ENCODE assay signal across 8 mouse cellular contexts in genomic region chr4:119172919-119173650, GRCm38 (mm10). TPM values are rescaled to one million over a fixed set of nuclear protein-coding genes. Genes with fewer than 3 reads are reported as not detected.
DNase-seq lines count a peak whose midpoint lies in the region; ATAC-seq and TF ChIP-seq lines count a peak whose summit lies in the region.

No protein-coding gene starts in this region.

- WGBS in heart, embryonic 12.5 days = 33% methylated on average over 18 of the region's 18 CpGs
- 47% methylated on average over 18 of the region's 18 CpGs for WGBS in limb, embryonic 11.5 days
- WGBS in neural tube, embryonic 14.5 days = 41% methylated on average over 18 of the region's 18 CpGs

- no peak for ATAC-seq in heart, embryonic 12.5 days (ENCODE audit: insufficient number of reproducible peaks, low FRiP score)
- ATAC-seq in erythroblast, adult 5-6 weeks (replicated peaks; ENCODE audit: low FRiP score, poor library complexity, severe bottlenecking) = peak; percentile 51
- ATAC-seq in limb, embryonic 11.5 days (ENCODE audit: insufficient number of reproducible peaks, low FRiP score, low TSS enrichment, low read depth) = no peak
- no peak for ATAC-seq in neural tube, embryonic 14.5 days (ENCODE audit: low read depth)
- no peak for ATAC-seq in monocyte, adult 5-6 weeks (replicated peaks; ENCODE audit: insufficient number of reproducible peaks, low FRiP score, low TSS enrichment, poor library complexity, severe bottlenecking)

- TF ChIP-seq CTCF in E14TG2a.4 (conservative IDR thresholded peaks at IDR 0.05; ENCODE audit: low read length) = no peak

- peak overlapping the region; percentile 70 for H3K27ac ChIP-seq in heart, embryonic 12.5 days (ENCODE audit: poor library complexity, severe bottlenecking)
- H3K27ac ChIP-seq in limb, embryonic 11.5 days (replicated peaks; ENCODE audit: low read depth, low read length) = no peak overlapping the region
- no peak overlapping the region for H3K27ac ChIP-seq in neural tube, embryonic 14.5 days (ENCODE audit: low read depth, low read length)

- no peaks in the 10 kb centered on the region for H3K9me3 ChIP-seq in heart, embryonic 12.5 days (replicated peaks)
- no peaks in the 10 kb centered on the region for H3K9me3 ChIP-seq in E14TG2a.4 (ENCODE audit: low read length)
- H3K9me3 ChIP-seq in limb, embryonic 11.5 days (ENCODE audit: control insufficient read depth, low read length) = no peaks in the 10 kb centered on the region
- H3K9me3 ChIP-seq in neural tube, embryonic 14.5 days (ENCODE audit: control insufficient read depth, low read length) = no peaks in the 10 kb centered on the region

- DNase-seq in heart, adult 8-10 months (ENCODE audit: low spot score) = no peak
- no peak for DNase-seq in limb, embryonic 11.5 days (ENCODE audit: low spot score)
- no peak for DNase-seq in embryo, embryonic 11 days

- H3K36me3 ChIP-seq in heart, embryonic 12.5 days = peaks cover 36% of the 10 kb centered on the region
- H3K36me3 ChIP-seq in E14TG2a.4 (ENCODE audit: insufficient read depth, low read length) = peaks cover 20% of the 10 kb centered on the region
- H3K36me3 ChIP-seq in limb, embryonic 11.5 days (ENCODE audit: control insufficient read depth, insufficient read depth, low read length) = peaks cover 9% of the 10 kb centered on the region; the same call in 1 of the 2 replicates
- peaks cover 5% of the 10 kb centered on the region for H3K36me3 ChIP-seq in neural tube, embryonic 14.5 days (ENCODE audit: control insufficient read depth, insufficient read depth, low read length)

- peak overlapping the region; percentile 92 for H3K9ac ChIP-seq in heart, embryonic 12.5 days
- H3K9ac ChIP-seq in limb, embryonic 11.5 days (ENCODE audit: low read length) = peak overlapping the region; percentile 82
- H3K9ac ChIP-seq in neural tube, embryonic 14.5 days (replicated peaks; ENCODE audit: low read depth, low read length) = peak overlapping the region; percentile 67

- peak overlapping the region; percentile 89 for H3K4me3 ChIP-seq in heart, embryonic 12.5 days
- H3K4me3 ChIP-seq in E14TG2a.4 (replicated peaks; ENCODE audit: low read length) = peak overlapping the region; percentile 91
- peak overlapping the region; percentile 78 for H3K4me3 ChIP-seq in limb, embryonic 11.5 days (ENCODE audit: low read depth, low read length)
- H3K4me3 ChIP-seq in neural tube, embryonic 14.5 days (ENCODE audit: low read depth, low read length) = peak overlapping the region; percentile 45

- no peaks in the 10 kb centered on the region for H3K27me3 ChIP-seq in heart, embryonic 12.5 days (replicated peaks)
- no peaks in the 10 kb centered on the region; the same call in 1 of the 2 replicates for H3K27me3 ChIP-seq in E14TG2a.4 (ENCODE audit: insufficient read depth, low read length)
- H3K27me3 ChIP-seq in limb, embryonic 11.5 days (ENCODE audit: control insufficient read depth, insufficient read depth, low read length) = no peaks in the 10 kb centered on the region
- no peaks in the 10 kb centered on the region for H3K27me3 ChIP-seq in neural tube, embryonic 14.5 days (ENCODE audit: control insufficient read depth, insufficient read depth, low read length)

- peaks cover 24% of the 10 kb centered on the region for H3K4me1 ChIP-seq in heart, embryonic 12.5 days (replicated peaks)
- H3K4me1 ChIP-seq in E14TG2a.4 (replicated peaks; ENCODE audit: low read depth, low read length) = peaks cover 32% of the 10 kb centered on the region
- 0 out of 2 replicates have a peak, but pooled peaks cover 2% of the 10 kb centered on the region for H3K4me1 ChIP-seq in limb, embryonic 11.5 days (ENCODE audit: control insufficient read depth, insufficient read depth, low read length)
- H3K4me1 ChIP-seq in neural tube, embryonic 14.5 days (ENCODE audit: control insufficient read depth, insufficient read depth, low read length) = peaks cover 11% of the 10 kb centered on the region

- peak overlapping the region; percentile 88 for H3K4me2 ChIP-seq in heart, embryonic 12.5 days
- H3K4me2 ChIP-seq in limb, embryonic 11.5 days (ENCODE audit: low read depth, severe bottlenecking) = peak overlapping the region; percentile 80
- peak overlapping the region; percentile 89 for H3K4me2 ChIP-seq in neural tube, embryonic 14.5 days (ENCODE audit: low read depth, low read length)

RNA-seq across cellular contexts. Expression of gene Zfp691, which starts 0.9 kb away (rescaled TPM):
- polyA plus RNA-seq in heart, embryonic 12.5 days (2016; fragmentation: Nextera tagmentation; extraction: Ambion mirVana) = 8.3 and 11.5 TPM in 2 replicates
- 10 to 100 TPM; 19.3 to 23.9 (median 22.6) TPM for total RNA-seq in heart, adult 8-10 months (2022)
- 2.3 and 4.2 TPM in 2 replicates for total RNA-seq in erythroblast, adult 5-6 weeks (2015; ENCODE audit: low replicate concordance)
- total RNA-seq in erythroblast, adult 5-6 weeks (2017; ENCODE audit: low replicate concordance) = 3.1 and 4.0 TPM in 2 replicates
- polyA plus RNA-seq in limb, embryonic 11.5 days (2014; fragmentation: Nextera tagmentation; extraction: Ambion mirVana) = 10.0 and 13.7 TPM in 2 replicates
- 6.1 TPM in 2 replicates for polyA plus RNA-seq in neural tube, embryonic 14.5 days (2014; fragmentation: Nextera tagmentation; extraction: Ambion mirVana)
- 6.1 to 7.5 TPM (median 6.9 TPM) in 3 replicates for total RNA-seq in monocyte, adult 5-6 weeks (2017)

RNA-seq across cellular contexts. Expression of gene Ermap, which starts 16.7 kb away (rescaled TPM):
- polyA plus RNA-seq in heart, embryonic 12.5 days (2016; fragmentation: Nextera tagmentation; extraction: Ambion mirVana) = 22.9 and 26.7 TPM in 2 replicates
- under 1 TPM in 1 of 4 experiments, not detected in 3; 0.17 TPM for total RNA-seq in heart, adult 8-10 months (2022)
- total RNA-seq in erythroblast, adult 5-6 weeks (2015; ENCODE audit: low replicate concordance) = 938 and 1,091 TPM in 2 replicates
- total RNA-seq in erythroblast, adult 5-6 weeks (2017; ENCODE audit: low replicate concordance) = 1,195 and 1,321 TPM in 2 replicates
- polyA plus RNA-seq in limb, embryonic 11.5 days (2014; fragmentation: Nextera tagmentation; extraction: Ambion mirVana) = 6.9 and 8.7 TPM in 2 replicates
- polyA plus RNA-seq in neural tube, embryonic 14.5 days (2014; fragmentation: Nextera tagmentation; extraction: Ambion mirVana) = 1.1 and 1.2 TPM in 2 replicates
- 0.29 to 0.58 TPM in 2 of 3 replicates, not detected in the other for total RNA-seq in monocyte, adult 5-6 weeks (2017)

RNA-seq across cellular contexts. Expression of gene Svbp, which starts 22.0 kb away (rescaled TPM):
- polyA plus RNA-seq in heart, embryonic 12.5 days (2016; fragmentation: Nextera tagmentation; extraction: Ambion mirVana) = 127 TPM in 2 replicates
- 10 to 100 TPM; 14.8 to 17.5 (median 15.8) TPM for total RNA-seq in heart, adult 8-10 months (2022)
- 21.7 and 32.1 TPM in 2 replicates for total RNA-seq in erythroblast, adult 5-6 weeks (2015; ENCODE audit: low replicate concordance)
- total RNA-seq in erythroblast, adult 5-6 weeks (2017; ENCODE audit: low replicate concordance) = 36.0 and 124 TPM in 2 replicates
- 150 and 164 TPM in 2 replicates for polyA plus RNA-seq in limb, embryonic 11.5 days (2014; fragmentation: Nextera tagmentation; extraction: Ambion mirVana)
- 230 and 254 TPM in 2 replicates for polyA plus RNA-seq in neural tube, embryonic 14.5 days (2014; fragmentation: Nextera tagmentation; extraction: Ambion mirVana)
- 4.9 to 35.0 TPM (median 16.9 TPM) in 3 replicates for total RNA-seq in monocyte, adult 5-6 weeks (2017)

RNA-seq across cellular contexts. Expression of gene Tmem269, which starts 44.9 kb away (rescaled TPM):
- 0.19 TPM in 1 of 2 replicates, not detected in the other for polyA plus RNA-seq in heart, embryonic 12.5 days (2016; fragmentation: Nextera tagmentation; extraction: Ambion mirVana)
- total RNA-seq in heart, adult 8-10 months (2022) = not detected
- total RNA-seq in erythroblast, adult 5-6 weeks (2015; ENCODE audit: low replicate concordance) = not detected in 2 replicates
- not detected in 2 replicates for total RNA-seq in erythroblast, adult 5-6 weeks (2017; ENCODE audit: low replicate concordance)
- not detected in 2 replicates for polyA plus RNA-seq in limb, embryonic 11.5 days (2014; fragmentation: Nextera tagmentation; extraction: Ambion mirVana)
- polyA plus RNA-seq in neural tube, embryonic 14.5 days (2014; fragmentation: Nextera tagmentation; extraction: Ambion mirVana) = 0.78 TPM in 1 of 2 replicates, not detected in the other
- not detected in 3 replicates for total RNA-seq in monocyte, adult 5-6 weeks (2017)

RNA-seq across cellular contexts. Expression of gene AU022252, which starts 59.4 kb away (rescaled TPM):
- 27.8 and 28.9 TPM in 2 replicates for polyA plus RNA-seq in heart, embryonic 12.5 days (2016; fragmentation: Nextera tagmentation; extraction: Ambion mirVana)
- total RNA-seq in heart, adult 8-10 months (2022) = 10 to 100 TPM; 15.8 to 26.5 (median 22.3) TPM
- 0.84 and 0.96 TPM in 2 replicates for total RNA-seq in erythroblast, adult 5-6 weeks (2015; ENCODE audit: low replicate concordance)
- 1.3 and 1.4 TPM in 2 replicates for total RNA-seq in erythroblast, adult 5-6 weeks (2017; ENCODE audit: low replicate concordance)
- 37.0 and 44.7 TPM in 2 replicates for polyA plus RNA-seq in limb, embryonic 11.5 days (2014; fragmentation: Nextera tagmentation; extraction: Ambion mirVana)
- 19.2 and 30.1 TPM in 2 replicates for polyA plus RNA-seq in neural tube, embryonic 14.5 days (2014; fragmentation: Nextera tagmentation; extraction: Ambion mirVana)
- 3.5 to 10.4 TPM (median 4.1 TPM) in 3 replicates for total RNA-seq in monocyte, adult 5-6 weeks (2017)

Comparison
In these comparisons a context has a peak if more than half of its experiments do, and no peak if none do; other contexts are left out.
1. RNA of gene Ermap, which starts 16.7 kb away (total RNA-seq): 938 to 1,321 TPM in erythroblast, adult 5-6 weeks; 0.29 to 0.58 TPM in monocyte, adult 5-6 weeks and 0.17 TPM in heart, adult 8-10 months; every median in the first group is over 100 times any median in the second.
2. Peak in every context shown above with its lines, with median percentiles within 50 percentile points of each other: H3K4me2 ChIP-seq, H3K4me3 ChIP-seq and H3K9ac ChIP-seq.